9 mouse cellular contexts compared by ENCODE assay signal in genomic region chr1:171189046-171189445, GRCm38 (mm10). TPM values are rescaled to one million over a fixed set of nuclear protein-coding genes. Genes with fewer than 3 reads are reported as not detected.
DNase-seq lines count a peak whose midpoint lies in the region; ATAC-seq lines count a peak whose summit lies in the region.
"Had no signal": no experiment of that assay in that cellular context is flagged by ENCODE, and none has a peak within 500 bp of the region (broad histone marks: within the 10 kb centered on the region; RNA-seq: fewer than 3 reads in every experiment).

No protein-coding gene starts in this region.

- H3K27me3 ChIP-seq in lung, embryonic 15.5 days: peaks cover 25% of the 10 kb centered on the region
- peaks cover 48% of the 10 kb centered on the region for H3K27me3 ChIP-seq in embryonic facial prominence, embryonic 10.5 days (replicated peaks; ENCODE audit: low read depth, poor library complexity, severe bottlenecking)
- no peaks in the 10 kb centered on the region; the same call in 1 of the 2 replicates for H3K27me3 ChIP-seq in heart, embryonic 15.5 days
- peaks cover 26% of the 10 kb centered on the region for H3K27me3 ChIP-seq in neural tube, embryonic 13.5 days

- peak overlapping the region; percentile 19; the same call in 1 of the 2 replicates for H3K4me2 ChIP-seq in lung, embryonic 15.5 days
- peak overlapping the region; percentile 51 for H3K4me2 ChIP-seq in heart, embryonic 15.5 days
- H3K4me2 ChIP-seq in neural tube, embryonic 13.5 days: 0 out of 2 replicates have a peak overlapping the region, but pooled peaks have one; percentile 3

- no peaks in the 10 kb centered on the region for H3K9me3 ChIP-seq in lung, embryonic 15.5 days
- H3K9me3 ChIP-seq in embryonic facial prominence, embryonic 10.5 days: no peaks in the 10 kb centered on the region
- no peaks in the 10 kb centered on the region for H3K9me3 ChIP-seq in heart, embryonic 15.5 days (replicated peaks)
- H3K9me3 ChIP-seq in neural tube, embryonic 13.5 days: no peaks in the 10 kb centered on the region

- WGBS in lung, embryonic 15.5 days: 4% methylated on average over 8 of the region's 8 CpGs
- WGBS in embryonic facial prominence, embryonic 10.5 days: 19% methylated on average over 8 of the region's 8 CpGs
- WGBS in heart, embryonic 15.5 days: 9% methylated on average over 8 of the region's 8 CpGs
- WGBS in neural tube, embryonic 13.5 days: 15% methylated on average over 8 of the region's 8 CpGs

- no peak overlapping the region for H3K9ac ChIP-seq in lung, embryonic 15.5 days
- H3K9ac ChIP-seq in heart, embryonic 15.5 days: peak overlapping the region; percentile 44
- no peak overlapping the region for H3K9ac ChIP-seq in neural tube, embryonic 13.5 days
- H3K9ac ChIP-seq: liver, postnatal 0 days had no signal

- peaks cover 15% of the 10 kb centered on the region for H3K4me1 ChIP-seq in lung, embryonic 15.5 days
- H3K4me1 ChIP-seq in embryonic facial prominence, embryonic 10.5 days: peaks cover 48% of the 10 kb centered on the region
- H3K4me1 ChIP-seq in heart, embryonic 15.5 days (replicated peaks): peaks cover 60% of the 10 kb centered on the region
- H3K4me1 ChIP-seq in neural tube, embryonic 13.5 days (replicated peaks): peaks cover 55% of the 10 kb centered on the region

- no peaks in the 10 kb centered on the region for H3K36me3 ChIP-seq in lung, embryonic 15.5 days
- no peaks in the 10 kb centered on the region for H3K36me3 ChIP-seq in embryonic facial prominence, embryonic 10.5 days (replicated peaks)
- no peaks in the 10 kb centered on the region for H3K36me3 ChIP-seq in heart, embryonic 15.5 days
- H3K36me3 ChIP-seq in neural tube, embryonic 13.5 days: no peaks in the 10 kb centered on the region

- H3K27ac ChIP-seq in lung, embryonic 15.5 days: peak overlapping the region; percentile 35
- H3K27ac ChIP-seq in embryonic facial prominence, embryonic 10.5 days (replicated peaks): peak overlapping the region; percentile 24; the same call in 1 of the 2 replicates
- peak overlapping the region; percentile 95 for H3K27ac ChIP-seq in heart, embryonic 15.5 days
- H3K27ac ChIP-seq in neural tube, embryonic 13.5 days (replicated peaks): peak overlapping the region; percentile 34

- DNase-seq in lung, postnatal 4 days: no peak
- DNase-seq in embryonic facial prominence, embryonic 10.5 days (ENCODE audit: low spot score): peak; percentile 37
- no peak for DNase-seq in thymus, postnatal 14 days
- DNase-seq in thymus, postnatal 36 days: no peak
- DNase-seq: cerebellum, adult 11 months; liver, postnatal 0 days had no signal

- ATAC-seq in lung, embryonic 15.5 days (ENCODE audit: borderline replicate concordance, extremely low read depth, low FRiP score, low TSS enrichment): peak; percentile 16; the same call in 1 of the 2 replicates
- ATAC-seq in heart, embryonic 15.5 days (replicated peaks; ENCODE audit: insufficient number of reproducible peaks, insufficient read depth, low FRiP score, low read depth): peak; percentile 71
- no peak for ATAC-seq in neural tube, embryonic 13.5 days (ENCODE audit: low read depth)
- ATAC-seq: liver, postnatal 0 days had no signal

- H3K4me3 ChIP-seq in lung, embryonic 15.5 days: no peak overlapping the region
- H3K4me3 ChIP-seq in embryonic facial prominence, embryonic 10.5 days: peak overlapping the region; percentile 6; the same call in 1 of the 2 replicates
- no peak overlapping the region for H3K4me3 ChIP-seq in heart, embryonic 15.5 days
- no peak overlapping the region for H3K4me3 ChIP-seq in neural tube, embryonic 13.5 days

RNA-seq across cellular contexts. Expression of gene Pcp4l1, which starts 7.0 kb away (rescaled TPM):
- polyA plus RNA-seq in lung, embryonic 15.5 days (2015; fragmentation: Nextera tagmentation; extraction: Ambion mirVana): 5.0 and 5.9 TPM in 2 replicates
- polyA plus RNA-seq in embryonic facial prominence, embryonic 10.5 days (2016; fragmentation: Nextera tagmentation; extraction: Ambion mirVana): 5.2 and 6.7 TPM in 2 replicates
- polyA plus RNA-seq in heart, embryonic 15.5 days (2015; fragmentation: Nextera tagmentation; extraction: Ambion mirVana): 43.0 and 46.4 TPM in 2 replicates
- polyA plus RNA-seq in neural tube, embryonic 13.5 days (2015; fragmentation: Nextera tagmentation; extraction: Ambion mirVana): 13.9 and 18.4 TPM in 2 replicates

RNA-seq across cellular contexts. Expression of gene Nr1i3, which starts 24.7 kb away (rescaled TPM):
- 0.20 and 0.33 TPM in 2 replicates for polyA plus RNA-seq in lung, embryonic 15.5 days (2015; fragmentation: Nextera tagmentation; extraction: Ambion mirVana)
- 0.21 TPM in 2 replicates for polyA plus RNA-seq in embryonic facial prominence, embryonic 10.5 days (2016; fragmentation: Nextera tagmentation; extraction: Ambion mirVana)
- polyA plus RNA-seq in heart, embryonic 15.5 days (2015; fragmentation: Nextera tagmentation; extraction: Ambion mirVana): 0.33 and 0.35 TPM in 2 replicates
- 0.22 and 0.25 TPM in 2 replicates for polyA plus RNA-seq in neural tube, embryonic 13.5 days (2015; fragmentation: Nextera tagmentation; extraction: Ambion mirVana)

RNA-seq across cellular contexts. Expression of gene Tomm40l, which starts 33.3 kb away (rescaled TPM):
- 34.9 and 35.4 TPM in 2 replicates for polyA plus RNA-seq in lung, embryonic 15.5 days (2015; fragmentation: Nextera tagmentation; extraction: Ambion mirVana)
- polyA plus RNA-seq in embryonic facial prominence, embryonic 10.5 days (2016; fragmentation: Nextera tagmentation; extraction: Ambion mirVana): 32.4 and 33.3 TPM in 2 replicates
- 55.6 and 57.9 TPM in 2 replicates for polyA plus RNA-seq in heart, embryonic 15.5 days (2015; fragmentation: Nextera tagmentation; extraction: Ambion mirVana)
- polyA plus RNA-seq in neural tube, embryonic 13.5 days (2015; fragmentation: Nextera tagmentation; extraction: Ambion mirVana): 32.6 and 42.6 TPM in 2 replicates

RNA-seq across cellular contexts. Expression of gene Apoa2, which starts 35.8 kb away (rescaled TPM):
- polyA plus RNA-seq in lung, embryonic 15.5 days (2015; fragmentation: Nextera tagmentation; extraction: Ambion mirVana): 9.5 and 38.1 TPM in 2 replicates
- 2.7 and 3.1 TPM in 2 replicates for polyA plus RNA-seq in embryonic facial prominence, embryonic 10.5 days (2016; fragmentation: Nextera tagmentation; extraction: Ambion mirVana)
- polyA plus RNA-seq in heart, embryonic 15.5 days (2015; fragmentation: Nextera tagmentation; extraction: Ambion mirVana): 9.2 and 43.9 TPM in 2 replicates
- polyA plus RNA-seq in neural tube, embryonic 13.5 days (2015; fragmentation: Nextera tagmentation; extraction: Ambion mirVana): 4.1 and 6.8 TPM in 2 replicates

RNA-seq across cellular contexts. Expression of gene Mpz, which starts 38.5 kb away (rescaled TPM):
- polyA plus RNA-seq in lung, embryonic 15.5 days (2015; fragmentation: Nextera tagmentation; extraction: Ambion mirVana): 0.69 and 1.0 TPM in 2 replicates
- polyA plus RNA-seq in embryonic facial prominence, embryonic 10.5 days (2016; fragmentation: Nextera tagmentation; extraction: Ambion mirVana): 0.48 and 0.91 TPM in 2 replicates
- polyA plus RNA-seq in heart, embryonic 15.5 days (2015; fragmentation: Nextera tagmentation; extraction: Ambion mirVana): 0.63 and 1.7 TPM in 2 replicates
- polyA plus RNA-seq in neural tube, embryonic 13.5 days (2015; fragmentation: Nextera tagmentation; extraction: Ambion mirVana): 20.7 and 25.7 TPM in 2 replicates

Comparison
In these comparisons a context has a peak if more than half of its experiments do, and no peak if none do; other contexts are left out.
1. H3K27ac ChIP-seq: peak in every context shown above with its lines; median percentile 95 in heart, embryonic 15.5 days; 35 in lung, embryonic 15.5 days; 34 in neural tube, embryonic 13.5 days; 24 in embryonic facial prominence, embryonic 10.5 days.